Mouse (Mus musculus) naive thymus-derived CD4-positive, alpha-beta T cell, adult 2 months (primary cell): ENCODE measurements around the gene Sry.

ENCODE experiments used
- DNase-seq: peaks from one replicate; pipeline ENCODE4 v3.0.0-alpha.2; 2011; ENCODE audit warnings: low read depth

The Sry gene

DNA sequence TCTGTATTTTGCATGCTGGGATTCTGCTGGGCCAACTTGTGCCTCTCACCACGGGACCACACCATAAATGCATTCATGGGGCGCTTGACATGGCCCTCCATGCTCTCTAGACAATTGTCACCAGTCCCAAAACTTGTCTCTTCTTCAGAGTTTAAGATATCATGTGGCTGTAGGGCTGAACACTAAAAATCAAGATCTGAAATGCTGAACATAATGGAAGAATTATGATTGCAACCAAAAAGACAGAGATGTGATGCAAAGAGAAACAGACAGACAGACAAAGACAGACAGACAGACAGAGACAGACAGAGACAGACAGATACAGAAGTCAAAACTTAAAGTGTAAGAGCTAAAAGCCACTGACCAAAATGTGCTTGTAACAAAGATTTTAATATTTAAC lies at the start of gene Sry:
Sry (minus strand) TSS at position 101 of the 400 bp plus-strand sequence.
- no peak for DNase-seq
